Mouse (Mus musculus) adrenal gland, postnatal 36 days (tissue): ENCODE measurements around the gene Car14. TPM values are rescaled to one million over a fixed set of nuclear protein-coding genes. Genes with fewer than 3 reads are reported as not detected.
"Not testable (repeated sequence)": the region's sequence is repeated elsewhere in the genome, so short reads cannot be mapped to it uniquely, and the experiment has no call there.

Experiments
- DNase-seq, 2 experiments: peaks; one replicate each; pipeline ENCODE4 v3.0.0; 2021; ENCODE audit warnings: mixed read lengths in 1 of 2
- total RNA-seq, 2 experiments: library from RNA; stranded (reverse); gene quantifications; 2 replicates each; pipeline ENCODE4 v1.2.3; 2021

Gene Car14
- total RNA-seq, 2 experiments from 2014 or later = 1.3 to 1.6 TPM

DNA sequence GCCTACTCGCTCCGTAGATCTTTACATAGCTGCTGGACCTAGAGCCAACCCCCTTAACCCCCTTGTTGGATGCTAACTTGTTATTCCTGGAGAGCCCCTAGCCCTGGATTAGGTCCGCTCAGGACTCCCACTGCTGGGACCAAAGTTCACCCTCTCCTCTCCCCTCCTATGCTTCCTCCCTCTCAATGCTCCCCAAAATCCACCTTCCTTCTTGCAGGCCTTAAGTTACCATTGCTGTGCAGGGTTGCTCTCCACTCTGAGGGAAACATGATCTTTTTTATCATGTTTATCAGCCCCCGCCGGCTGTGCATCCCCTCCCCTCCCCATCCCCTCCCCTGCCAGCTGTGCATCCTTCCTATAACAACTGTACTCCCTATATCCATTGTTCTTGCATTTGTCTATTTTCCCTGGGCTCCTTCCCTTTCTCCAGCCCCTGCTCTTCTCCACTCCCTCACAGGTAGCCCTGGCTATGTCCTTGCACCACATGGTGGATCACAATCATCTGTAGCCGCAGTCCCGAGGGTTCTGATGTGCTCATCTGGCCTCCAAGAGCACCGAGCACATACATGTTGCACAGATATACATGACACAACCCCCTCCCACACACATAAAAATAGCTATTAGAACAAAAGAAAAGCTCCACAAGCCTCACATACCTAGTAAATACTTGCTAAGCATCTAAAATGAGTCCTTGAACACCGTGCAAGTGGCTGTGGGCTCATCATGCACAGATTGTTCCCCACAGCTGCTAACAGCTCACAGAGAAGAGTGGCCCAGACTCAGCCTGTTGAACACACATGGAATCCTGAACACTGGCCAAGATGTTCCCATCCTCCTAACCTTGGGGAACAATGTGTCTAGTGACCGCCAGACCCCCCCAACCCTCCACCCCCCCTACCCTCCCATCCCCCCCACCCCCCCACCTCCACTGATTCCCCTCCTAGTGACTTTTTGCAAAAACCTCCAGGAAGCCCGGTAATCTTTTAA lies 12.1 kb downstream of the Car14 start:
- no peak for DNase-seq

DNA sequence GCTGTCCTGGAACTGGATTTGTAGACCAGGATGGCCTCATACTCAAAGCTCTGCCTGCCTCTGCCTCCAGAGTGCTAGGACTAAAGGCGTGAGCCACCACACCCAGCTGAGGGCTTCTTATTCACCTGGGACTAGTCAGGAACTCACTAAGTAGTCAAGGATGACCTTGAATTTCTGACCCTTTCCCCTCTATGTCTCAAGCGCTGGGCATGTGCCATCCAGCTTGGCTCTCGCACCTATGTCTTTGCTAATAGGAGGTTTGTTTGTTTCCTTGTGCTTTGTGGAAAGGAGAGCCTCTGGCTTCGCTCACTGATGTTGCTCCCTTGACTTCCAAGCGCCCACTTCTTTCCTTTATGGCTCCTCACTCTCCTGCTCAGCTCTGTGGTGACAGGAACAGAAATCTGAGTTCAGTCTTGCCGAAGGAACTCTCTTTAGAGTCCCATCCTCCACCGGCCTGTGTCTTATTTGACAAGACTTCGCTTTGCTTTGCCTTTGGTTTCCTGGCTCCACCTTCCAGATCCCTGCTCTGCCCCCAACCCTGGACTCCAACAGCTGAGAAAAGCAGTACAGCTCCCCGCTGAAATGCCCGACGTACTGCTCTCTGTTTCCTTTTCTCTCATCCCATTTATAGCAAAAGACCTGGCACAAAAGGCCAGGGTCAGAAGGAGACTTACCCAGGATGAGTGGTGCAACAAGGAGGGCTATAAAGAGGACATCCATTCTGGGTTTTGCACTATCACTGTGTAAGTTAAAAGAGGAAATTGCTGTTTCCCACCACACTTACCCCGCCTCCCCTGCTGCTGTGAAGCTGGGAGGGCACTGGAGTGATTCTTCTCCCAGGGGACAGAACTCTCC lies 13.1 kb downstream of the Car14 start, which contains the start of gene BC028528:
TSS of gene BC028528 (minus strand) at position 795 of the 855 bp plus-strand sequence.
- peak in 1 of 2 experiments; percentile 41 for DNase-seq

DNA sequence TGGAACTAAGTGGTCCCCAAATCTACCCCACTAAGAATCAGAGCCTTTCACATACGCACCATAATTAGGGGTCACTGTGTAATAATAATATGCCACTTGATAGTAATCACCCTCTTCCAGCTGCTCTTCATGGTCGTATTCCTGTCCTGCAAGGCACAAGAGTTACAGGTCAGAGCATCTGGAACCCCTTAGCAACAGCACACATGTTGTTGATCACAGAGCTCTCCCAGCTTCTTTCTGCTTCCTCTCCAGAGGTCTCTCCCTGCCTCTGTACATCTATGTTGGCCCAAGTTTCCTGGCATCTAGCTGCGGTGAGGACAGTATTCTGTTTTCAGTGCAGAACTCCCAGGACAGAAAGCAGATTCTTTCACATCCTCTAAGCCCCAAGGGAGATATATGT lies 14.8 kb downstream of the Car14 start:
- no peak for DNase-seq

DNA sequence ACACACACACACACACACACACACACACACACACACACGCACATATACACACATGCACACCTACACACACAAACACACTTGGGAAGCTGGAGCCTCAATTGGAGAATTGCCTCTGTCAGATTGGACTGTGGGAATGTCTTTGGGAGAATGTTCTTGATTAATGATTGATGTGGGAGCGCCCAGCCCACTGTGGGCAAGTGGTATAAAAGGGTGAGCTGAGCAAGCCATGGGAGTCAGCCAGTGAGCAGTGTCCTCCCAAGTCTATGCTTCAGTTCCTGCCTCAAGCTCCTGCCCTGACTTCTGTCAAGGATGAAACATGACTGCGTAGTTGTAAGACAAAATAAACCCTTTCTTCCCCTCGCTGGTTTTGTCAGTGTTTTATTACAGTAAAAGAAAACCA lies 16.9 kb downstream of the Car14 start:
- DNase-seq = no peak

DNA sequence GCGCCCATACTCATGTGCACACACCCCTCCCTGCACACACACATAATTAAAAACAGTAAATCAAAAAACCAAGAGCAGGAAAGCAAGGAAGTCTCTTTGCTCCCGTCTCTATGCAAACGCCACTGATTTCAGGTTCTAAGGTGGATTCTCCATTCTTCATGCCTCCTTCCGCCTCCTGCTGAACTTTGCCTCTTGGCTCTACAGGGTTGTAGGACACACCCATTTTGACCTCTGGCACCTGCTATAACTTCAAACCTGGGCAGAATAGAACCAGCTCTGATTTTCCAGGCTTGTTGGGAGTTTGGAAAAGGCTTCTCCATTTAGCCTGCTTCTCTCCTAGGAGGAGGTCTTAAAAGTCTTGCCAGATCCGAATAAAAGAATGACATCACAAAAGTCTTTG lies 20.1 kb downstream of the Car14 start:
- no peak for DNase-seq

DNA sequence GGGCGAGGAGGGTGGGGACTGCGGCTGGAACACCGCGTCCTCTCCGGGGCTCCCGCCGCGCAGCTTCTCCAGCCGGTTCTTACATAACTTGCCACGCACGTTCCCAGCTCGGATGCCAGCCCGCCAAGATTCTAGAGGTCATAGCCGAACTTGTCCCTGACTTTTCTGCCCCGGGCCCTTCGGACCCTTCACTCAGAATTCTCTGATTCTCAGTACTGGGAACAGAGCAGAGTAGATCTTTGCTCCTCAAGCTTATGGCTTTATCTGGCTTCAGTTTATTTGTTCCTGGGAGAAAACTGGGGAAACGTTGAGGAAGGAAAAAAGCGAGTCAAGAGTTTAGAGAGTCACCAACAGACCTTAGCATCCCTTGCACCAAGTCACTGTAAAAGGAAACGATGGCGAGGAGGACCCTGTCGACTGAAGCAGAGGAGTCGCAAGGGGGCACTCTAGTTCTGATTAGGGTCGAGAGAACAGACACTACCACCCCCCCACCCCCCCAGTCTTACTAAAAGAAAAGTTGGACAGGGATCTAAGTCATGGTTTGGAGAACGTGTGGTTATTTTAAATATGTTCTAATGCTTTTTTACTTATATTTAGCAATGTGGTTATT lies 21.6 kb downstream of the Car14 start:
- peak; percentile 74 to 85 for DNase-seq

DNA sequence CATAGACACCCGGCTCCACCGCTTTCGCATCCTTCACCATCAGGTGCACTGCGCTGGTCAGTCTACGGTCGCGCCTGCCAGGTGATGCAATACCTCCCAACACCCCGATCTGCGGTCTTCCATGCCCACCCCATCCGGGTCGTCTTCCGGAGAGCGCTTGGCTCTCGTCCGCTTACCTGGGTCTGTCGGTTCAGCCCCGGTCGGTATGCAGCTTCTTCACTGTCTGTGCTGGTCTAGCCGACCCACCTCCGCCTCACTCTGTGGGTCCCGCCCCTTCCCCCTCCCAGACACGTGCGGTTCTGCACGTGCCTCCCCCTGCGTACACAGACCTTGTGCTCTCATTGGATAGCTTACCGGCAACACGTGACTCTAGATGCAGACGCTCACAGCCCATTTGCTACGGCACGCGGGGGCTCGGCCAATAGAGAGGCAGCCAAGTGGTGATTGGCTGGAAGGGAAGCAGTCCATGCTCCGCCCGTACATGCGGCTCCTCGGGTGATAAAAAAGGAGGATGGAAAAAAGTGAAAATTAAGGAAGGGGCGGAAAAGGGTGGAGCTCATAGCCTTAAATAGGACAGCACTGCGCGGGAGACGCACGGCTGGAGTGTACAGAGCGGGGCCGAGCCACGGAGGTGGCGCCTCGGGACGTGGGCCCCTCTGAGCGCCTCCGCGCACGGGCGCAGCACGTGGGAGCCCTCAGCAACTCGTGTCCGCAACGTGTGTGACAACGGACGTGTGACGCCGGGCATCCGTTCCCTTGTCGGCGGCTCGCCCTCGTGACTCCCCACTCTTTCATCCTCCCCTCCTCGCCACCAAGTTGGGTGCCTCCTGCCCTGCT lies 22.3 kb downstream of the Car14 start, which contains the start of gene Ciart:
TSS of gene Ciart (minus strand) at position 273 of the 837 bp plus-strand sequence.
- DNase-seq = peak; percentile 95 to 96

DNA sequence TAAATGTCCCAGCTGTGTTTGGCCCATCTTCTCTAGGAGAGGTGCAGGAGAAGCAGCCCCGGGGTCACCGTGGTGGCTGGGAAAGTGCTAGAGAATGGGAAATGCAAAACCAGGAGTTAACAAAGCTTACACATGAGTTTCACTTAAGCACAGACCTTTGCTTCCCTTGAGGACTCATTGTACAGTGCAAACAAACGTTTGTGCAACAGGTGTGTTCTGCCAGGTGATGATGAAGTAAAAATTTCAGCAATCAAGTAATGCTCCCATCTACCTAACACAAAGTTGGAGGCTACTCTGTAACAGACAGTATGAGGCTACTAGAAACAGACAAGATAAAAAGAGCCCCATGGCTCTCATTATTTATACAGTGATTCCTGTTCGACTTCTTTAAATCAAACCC lies 25.4 kb downstream of the Car14 start:
- DNase-seq = no peak

DNA sequence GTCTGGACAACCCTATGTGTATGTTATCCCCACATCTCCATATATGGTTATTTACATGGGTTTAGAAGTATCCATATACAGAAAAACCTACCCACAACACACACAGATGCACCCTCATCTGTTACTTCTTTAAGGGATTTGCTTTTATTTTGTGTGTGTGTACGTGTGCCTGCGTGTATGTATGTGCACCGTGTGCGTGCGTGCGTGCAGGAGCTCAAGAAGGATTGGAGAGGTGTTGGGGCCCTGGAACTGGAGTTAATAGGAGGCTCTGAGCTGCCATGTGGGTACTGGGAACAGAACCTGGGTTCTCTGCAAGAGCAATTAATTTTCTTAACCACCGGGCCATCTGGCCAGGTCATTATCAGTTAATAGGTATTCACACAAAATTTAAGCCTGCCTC lies 32.4 kb downstream of the Car14 start:
- DNase-seq = no peak

DNA sequence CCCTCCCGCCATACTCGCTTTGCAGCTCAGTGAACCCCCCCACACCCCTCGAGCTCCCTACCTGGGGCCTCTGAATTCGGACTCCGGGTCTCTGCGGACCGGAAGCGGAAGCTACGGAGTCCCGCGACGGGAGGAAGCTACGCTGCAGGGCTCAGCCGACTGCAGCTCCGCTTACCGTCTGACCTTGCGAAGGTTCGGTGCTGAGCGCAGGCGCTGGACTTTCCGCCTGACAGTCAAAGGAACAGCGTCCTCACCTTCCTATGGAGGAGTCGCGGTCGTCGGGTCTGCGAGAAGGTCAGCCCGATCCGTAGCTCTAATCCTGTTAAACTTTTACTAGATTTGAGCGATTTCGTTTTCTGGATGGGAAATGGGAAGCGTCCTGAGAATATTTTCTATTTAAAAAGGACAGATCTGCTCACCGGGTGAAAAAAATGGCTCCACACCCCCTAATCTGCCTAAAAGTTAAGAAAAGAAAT lies 33.1 kb downstream of the Car14 start, which contains the start of gene Mrps21:
TSS of gene Mrps21 (minus strand) at position 128 of the 476 bp plus-strand sequence.
- peak; percentile 92 to 93 for DNase-seq

DNA sequence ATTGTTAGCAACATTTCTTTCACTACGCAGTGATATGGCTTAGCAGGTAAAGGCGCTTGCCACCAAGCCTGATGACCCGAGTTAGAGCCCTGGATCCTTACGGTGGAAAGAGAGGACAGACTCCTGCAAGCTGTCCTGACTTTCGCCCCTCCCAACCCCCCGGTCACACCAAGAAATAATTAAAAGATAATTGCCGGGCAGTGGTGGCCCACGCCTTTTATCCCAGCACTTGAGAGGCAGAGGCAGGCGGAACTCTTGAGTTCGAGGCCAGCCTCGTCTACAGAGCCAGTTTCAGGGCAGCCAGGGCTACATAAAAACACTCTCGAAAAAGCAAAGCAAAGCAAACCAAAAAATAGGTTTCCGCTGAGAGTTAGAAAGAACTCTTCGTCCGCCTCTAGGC lies 33.5 kb downstream of the Car14 start:
- DNase-seq = no peak

DNA sequence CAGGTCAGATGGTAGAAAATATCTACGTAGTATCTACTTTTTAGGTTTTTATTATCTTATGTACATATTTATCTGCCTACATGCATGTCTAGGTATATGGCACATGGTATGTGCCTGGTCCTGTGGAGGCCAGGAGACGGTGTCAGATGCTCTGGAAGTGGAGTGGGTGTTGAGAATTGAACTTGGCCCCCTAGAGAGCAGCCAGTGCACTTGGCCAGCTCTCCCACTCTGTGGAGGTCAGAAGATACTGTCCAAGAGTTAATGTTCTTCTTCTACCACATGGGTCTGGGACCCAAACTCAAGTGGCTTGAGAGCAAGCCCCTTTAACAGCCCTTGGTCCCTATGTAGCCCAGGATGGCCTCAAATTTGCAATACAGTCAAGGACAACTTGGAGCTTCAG lies 37.1 kb downstream of the Car14 start:
- no peak for DNase-seq

DNA sequence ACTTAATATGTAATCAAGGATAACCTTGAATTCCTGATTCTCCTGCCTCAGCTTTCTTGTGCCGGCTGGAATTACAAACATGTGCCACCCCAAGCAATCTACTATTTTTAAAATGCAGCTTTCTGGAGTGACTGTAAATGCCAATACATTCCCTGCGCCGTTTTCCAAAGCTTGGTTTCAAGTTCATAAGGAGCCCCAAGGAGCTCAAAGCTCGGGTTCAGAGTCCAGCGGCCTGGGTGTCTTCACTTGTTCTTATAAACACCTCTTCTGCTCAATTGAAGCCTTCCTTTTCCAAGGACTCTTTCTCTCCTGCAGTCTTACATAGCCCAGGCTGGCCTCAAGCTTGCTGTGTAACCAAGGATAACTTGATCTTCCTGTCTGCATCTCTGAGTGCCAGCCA lies 38.4 kb downstream of the Car14 start:
- no peak for DNase-seq

DNA sequence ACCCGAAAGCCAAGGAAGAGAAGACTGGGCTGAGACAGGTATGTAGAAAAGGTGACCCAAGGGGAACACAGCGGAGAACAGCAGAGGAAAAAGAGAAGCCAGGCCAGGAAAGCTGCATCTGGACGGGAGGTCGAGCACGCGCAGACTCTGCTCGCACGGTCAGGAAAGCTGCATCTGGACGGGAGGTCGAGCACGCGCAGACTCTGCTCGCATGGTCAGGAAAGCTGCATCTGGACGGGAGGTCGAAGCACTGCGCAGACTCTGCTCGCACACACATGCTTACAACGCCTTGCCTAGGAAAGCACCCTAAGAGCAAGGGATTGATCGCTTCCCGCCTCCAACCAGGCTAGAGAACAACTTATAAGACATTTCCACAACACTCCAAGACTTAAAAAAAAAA lies 38.9 kb downstream of the Car14 start:
- no peak for DNase-seq

DNA sequence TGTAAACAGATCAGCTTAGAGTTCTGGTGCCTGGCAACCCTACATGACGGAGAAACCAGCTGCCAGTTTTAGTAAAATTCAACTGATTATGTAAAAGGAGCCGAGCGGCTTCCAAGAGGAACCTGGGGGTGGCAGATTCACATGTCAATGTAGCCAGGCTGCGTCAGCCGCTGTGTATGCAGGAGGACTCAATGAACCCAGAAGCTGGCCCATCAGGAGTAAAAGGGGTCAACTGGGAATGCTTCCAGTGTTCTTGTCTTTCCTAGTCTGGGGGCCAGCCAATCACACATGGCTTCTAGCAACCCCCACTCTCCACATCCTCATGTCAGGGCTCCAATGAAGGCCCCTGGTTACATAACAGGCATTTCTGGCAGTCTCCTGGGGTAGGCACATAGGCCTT lies 39.4 kb downstream of the Car14 start:
- DNase-seq = no peak

DNA sequence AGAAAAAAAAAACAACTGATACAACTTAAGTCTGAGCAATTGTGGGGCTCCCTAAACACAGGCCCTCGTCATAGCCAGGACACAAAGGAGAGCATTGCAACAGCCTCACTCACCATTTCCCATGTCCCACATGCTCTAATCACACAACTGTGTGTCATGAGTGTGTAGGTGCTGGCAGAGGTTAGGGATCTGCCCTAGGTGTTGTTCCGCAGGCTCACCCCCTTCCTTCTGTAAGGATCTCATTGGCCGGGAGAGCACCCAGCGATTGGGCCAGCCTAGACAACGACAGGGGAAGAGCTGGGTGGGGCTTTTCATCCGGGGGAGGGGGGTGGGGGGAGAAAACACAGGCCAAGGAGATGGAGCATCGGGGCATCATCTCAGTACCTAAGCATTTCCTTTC lies 40.9 kb downstream of the Car14 start:
- no peak for DNase-seq

DNA sequence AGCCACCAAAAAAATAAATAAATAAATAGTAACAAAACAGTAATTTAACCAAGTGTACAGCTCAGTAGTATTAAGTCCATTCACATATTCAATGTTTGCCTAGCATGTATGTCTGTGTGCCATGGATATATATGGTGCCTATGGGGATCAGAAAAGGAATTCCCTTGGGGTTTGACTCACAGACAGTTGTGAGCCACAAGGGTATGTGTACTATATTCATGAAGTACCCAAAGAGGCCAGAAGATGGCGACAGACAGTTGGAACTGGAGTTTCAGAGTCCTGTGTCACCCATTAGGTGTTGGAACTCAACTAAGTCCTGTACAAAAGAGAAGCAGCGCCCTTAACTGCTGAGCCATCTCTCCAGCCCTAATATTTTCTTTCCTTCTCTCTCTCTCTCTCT lies 42.7 kb downstream of the Car14 start:
- DNase-seq = peak; percentile 51 to 81

DNA sequence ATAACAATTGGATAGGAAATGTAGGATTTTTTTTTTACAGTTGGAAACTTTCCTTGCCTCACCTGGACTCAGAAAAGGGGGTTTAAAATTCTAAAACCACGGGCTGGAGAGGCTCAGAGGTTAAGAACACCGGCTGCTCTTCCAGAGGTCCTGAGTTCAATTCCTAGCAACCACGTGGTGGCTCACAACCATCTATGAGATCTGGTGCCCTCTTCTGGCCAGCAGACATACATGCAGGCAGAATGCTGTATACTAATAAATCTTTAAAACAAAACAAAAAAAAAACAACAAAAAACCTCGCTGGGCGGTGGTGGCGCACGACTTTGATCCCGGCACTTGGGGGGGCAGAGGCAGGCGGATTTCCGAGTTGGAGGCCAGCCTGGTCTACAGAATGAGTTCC lies 43.3 kb downstream of the Car14 start:
- DNase-seq = peak in 1 of 2 experiments; percentile 33

DNA sequence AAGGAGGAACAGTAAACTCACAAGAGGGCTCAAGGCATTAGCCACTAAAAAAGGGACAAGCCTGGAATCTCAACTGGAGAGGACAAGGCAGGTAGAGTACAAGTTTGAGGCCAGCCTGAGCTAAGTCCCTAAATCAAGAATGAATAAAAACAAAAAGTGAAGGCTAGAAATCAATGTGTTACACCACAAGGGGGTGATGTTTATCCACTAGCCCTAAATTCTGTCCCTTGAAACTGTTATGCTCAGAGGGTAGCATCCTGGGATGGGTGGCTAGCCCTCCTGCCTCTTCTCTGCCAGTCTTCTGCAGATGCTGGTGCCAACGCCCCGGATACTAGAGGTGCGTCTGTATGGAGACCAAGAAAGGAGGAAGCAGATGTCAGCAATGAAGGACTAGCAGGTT lies 44.2 kb downstream of the Car14 start:
- DNase-seq = no peak

DNA sequence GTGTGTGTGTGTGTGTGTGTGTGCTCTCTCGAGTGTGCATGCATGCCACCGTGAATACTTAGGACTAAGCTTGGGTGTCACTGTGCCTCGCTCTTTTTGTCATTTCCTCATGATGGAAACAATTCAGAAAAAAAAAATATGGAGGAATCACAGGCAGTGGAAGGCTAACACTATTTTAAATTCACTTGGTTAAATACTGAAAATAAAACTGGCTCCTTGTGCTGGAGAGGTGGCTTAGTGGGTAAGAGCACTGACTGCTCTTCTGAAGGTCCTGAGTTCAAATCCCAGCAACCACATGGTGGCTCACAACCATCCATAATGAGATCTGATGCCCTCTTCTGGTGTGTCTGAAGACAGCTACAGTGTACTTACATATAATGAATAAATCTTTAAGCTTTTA lies 46.2 kb downstream of the Car14 start:
- DNase-seq = not testable (repeated sequence)

DNA sequence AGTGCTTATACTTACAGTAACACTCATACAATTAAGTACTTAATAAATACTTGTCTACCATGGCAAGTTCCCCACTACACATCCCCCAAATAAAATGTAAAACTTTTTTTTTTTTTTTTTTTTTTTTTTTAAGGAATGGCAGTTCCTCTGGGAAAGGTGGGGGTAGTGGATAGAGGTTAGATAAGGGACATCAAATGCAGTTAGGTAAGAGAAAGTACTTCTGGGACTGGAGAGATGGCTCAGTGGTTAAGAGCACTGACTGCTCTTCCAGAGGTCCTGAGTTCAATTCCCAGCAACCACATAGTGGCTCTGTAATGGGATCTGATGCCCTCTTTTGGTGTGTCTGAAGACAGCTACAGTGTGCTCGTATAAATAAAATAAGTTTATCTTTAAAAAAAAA lies 47.4 kb downstream of the Car14 start:
- DNase-seq = not testable (repeated sequence)
